Mouse (Mus musculus) v-Abl transformed pro-B cells (cell line): Measurements from ENCODE around the gene Rgl1.

Experiments used
- in situ Hi-C, 2 experiments: fragments of 400-800 bp; cut with MboI; formaldehyde crosslinking; loops; one replicate each; pipeline ENCODE4 v1.15.1; 2025; ENCODE audit not compliant: unreplicated experiment in 2 of 2

Gene Rgl1

GRCm38 (mm10) chr1:152528214-152528613, 237.9 kb downstream of the Rgl1 start:
- in situ Hi-C loops, result loop anchor here (5.0 to 25.0 kb wide), 6 partner anchors 59 to 884 kb away; partner anchors contain the start of gene Smg7 (in 1 of the 2)

- in situ Hi-C loops, result loop anchor here (5.0 to 25.0 kb wide), 6 partner anchors 61 to 886 kb away; partner anchors contain the start of gene Smg7 (in 1 of the 2)
These were observed 240.0 kb downstream of the Rgl1 start for GRCm38 (mm10) chr1:152526154-152526553.

GRCm38 (mm10) chr1:152524987-152525648, 241.0 kb downstream of the Rgl1 start:
- in situ Hi-C loops, result loop anchor here (5.0 to 25.0 kb wide), 8 partner anchors 62 to 1287 kb away; partner anchors contain the start of gene Smg7 (in 1 of the 2)

GRCm38 (mm10) chr1:152524098-152524892, 241.9 kb downstream of the Rgl1 start:
- in situ Hi-C loops, result loop anchor here (5.0 to 25.0 kb wide), 5 partner anchors 223 to 1288 kb away; partner anchors contain the start of gene Smg7 (in 1 of the 2)

GRCm38 (mm10) chr1:152523292-152523691, 242.9 kb downstream of the Rgl1 start:
- in situ Hi-C loops, result loop anchor here (5.0 to 25.0 kb wide), 5 partner anchors 224 to 1289 kb away; partner anchors contain the start of gene Smg7 (in 1 of the 2)

- in situ Hi-C loops, result loop anchor here (5.0 to 25.0 kb wide), 5 partner anchors 225 to 1290 kb away; partner anchors contain the start of gene Smg7 (in 1 of the 2)
These were observed 243.9 kb downstream of the Rgl1 start for GRCm38 (mm10) chr1:152522226-152522625.

GRCm38 (mm10) chr1:152520798-152521575, 245.2 kb downstream of the Rgl1 start:
- in situ Hi-C loops, result loop anchor here (5.0 to 25.0 kb wide), 5 partner anchors 226 to 1291 kb away; partner anchors contain the start of gene Smg7 (in 1 of the 2)

GRCm38 (mm10) chr1:152518971-152519370, 247.2 kb downstream of the Rgl1 start:
- in situ Hi-C loops, result loop anchor here in 1 of 2 experiments (25.0 kb wide), 1 partner anchor 1293 kb away; no protein-coding TSS in a partner anchor

GRCm38 (mm10) chr1:152517057-152517570, 249.0 kb downstream of the Rgl1 start:
- in situ Hi-C loops, result loop anchor here in 1 of 2 experiments (25.0 kb wide), 1 partner anchor 1295 kb away; no protein-coding TSS in a partner anchor

- in situ Hi-C loops, result loop anchor here in 1 of 2 experiments (25.0 kb wide), 1 partner anchor 1298 kb away; no protein-coding TSS in a partner anchor
These were observed 251.9 kb downstream of the Rgl1 start for GRCm38 (mm10) chr1:152514256-152514655.

GRCm38 (mm10) chr1:152511237-152511636, 254.9 kb downstream of the Rgl1 start:
- in situ Hi-C loops, result loop anchor here in 1 of 2 experiments (25.0 kb wide), 1 partner anchor 1301 kb away; no protein-coding TSS in a partner anchor

- in situ Hi-C loops, result loop anchor here (5.0 to 25.0 kb wide), 4 partner anchors 406 to 1304 kb away; no protein-coding TSS in a partner anchor
These were observed 257.5 kb downstream of the Rgl1 start for GRCm38 (mm10) chr1:152508481-152509220.

- in situ Hi-C loops, result loop anchor here (5.0 to 25.0 kb wide), 4 partner anchors 408 to 1306 kb away; no protein-coding TSS in a partner anchor
These were observed 259.4 kb downstream of the Rgl1 start for GRCm38 (mm10) chr1:152506726-152507125.

GRCm38 (mm10) chr1:152506175-152506574, 260.0 kb downstream of the Rgl1 start:
- in situ Hi-C loops, result loop anchor here (5.0 to 25.0 kb wide), 4 partner anchors 409 to 1306 kb away; no protein-coding TSS in a partner anchor

GRCm38 (mm10) chr1:152499802-152500201, 266.3 kb downstream of the Rgl1 start:
- in situ Hi-C loops, result loop anchor here (10.0 to 25.0 kb wide), 3 partner anchors 415 to 1312 kb away; no protein-coding TSS in a partner anchor

- in situ Hi-C loops, result no loop called here
These were observed 268.6 kb downstream of the Rgl1 start for GRCm38 (mm10) chr1:152497581-152497980.

- in situ Hi-C loops, result no loop called here
These were observed 269.3 kb downstream of the Rgl1 start for GRCm38 (mm10) chr1:152496831-152497230.

- in situ Hi-C loops, result no loop called here
These were observed 273.9 kb downstream of the Rgl1 start for GRCm38 (mm10) chr1:152492258-152492657.

- in situ Hi-C loops, result no loop called here
These were observed 275.3 kb downstream of the Rgl1 start for GRCm38 (mm10) chr1:152490842-152491241.
